9 mouse cellular contexts compared by ENCODE assay signal in the genomic region with DNA sequence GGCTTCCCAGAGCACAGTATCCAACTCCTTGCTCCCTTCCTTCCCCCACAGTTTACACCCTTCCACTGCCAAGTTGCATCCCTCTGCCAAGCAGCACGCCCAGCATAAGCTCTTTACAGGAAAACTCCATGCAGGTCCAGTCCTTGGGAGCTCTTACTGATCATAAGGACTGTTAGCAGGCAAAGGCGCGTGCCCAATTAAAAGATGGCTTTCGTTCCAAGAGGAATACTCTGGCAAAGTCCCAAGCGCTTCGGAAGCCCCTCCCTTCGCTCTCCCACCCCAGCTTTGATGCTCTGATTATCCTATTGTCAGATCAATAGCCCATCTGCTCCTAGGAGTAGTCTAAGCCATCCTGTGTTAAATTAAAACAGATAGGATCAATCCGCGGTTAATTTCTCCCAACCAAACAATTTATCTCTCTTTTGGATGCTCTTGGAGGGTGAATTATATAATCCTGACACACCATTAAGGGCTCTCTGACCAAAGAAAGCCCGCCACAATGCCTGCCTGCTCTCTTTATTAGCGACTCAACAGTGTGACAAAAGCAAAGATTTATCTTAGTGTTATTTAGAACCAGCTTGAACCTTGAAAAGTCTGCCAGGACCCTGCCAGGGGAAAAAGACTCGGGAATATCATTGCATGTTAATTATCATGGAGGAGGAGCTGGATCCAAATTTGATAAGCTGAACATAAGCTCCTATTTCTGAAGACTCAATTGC.
DNase-seq lines count a peak whose midpoint lies in the region; ATAC-seq lines count a peak whose summit lies in the region.
"Had no signal": no experiment of that assay in that cellular context is flagged by ENCODE, and none has a peak within 500 bp of the region (broad histone marks: within the 10 kb centered on the region; RNA-seq: fewer than 3 reads in every experiment).

No protein-coding gene starts in this region.

- H3K27me3 ChIP-seq in forebrain, embryonic 15.5 days: no peaks in the 10 kb centered on the region
- H3K27me3 ChIP-seq in neural tube, embryonic 11.5 days (ENCODE audit: control insufficient read depth, insufficient read depth, low read length): no peaks in the 10 kb centered on the region
- H3K27me3 ChIP-seq in heart, embryonic 11.5 days (ENCODE audit: control insufficient read depth, insufficient read depth, low read length): no peaks in the 10 kb centered on the region

- peaks cover 22% of the 10 kb centered on the region for H3K4me1 ChIP-seq in forebrain, embryonic 15.5 days
- H3K4me1 ChIP-seq in neural tube, embryonic 11.5 days (ENCODE audit: control insufficient read depth, insufficient read depth, low read length): peaks cover 4% of the 10 kb centered on the region; the same call in 1 of the 2 replicates
- no peaks in the 10 kb centered on the region for H3K4me1 ChIP-seq in heart, embryonic 11.5 days (ENCODE audit: control insufficient read depth, insufficient read depth, low read length)

- no peak overlapping the region for H3K9ac ChIP-seq in forebrain, embryonic 15.5 days (replicated peaks)
- no peak overlapping the region for H3K9ac ChIP-seq in neural tube, embryonic 11.5 days (ENCODE audit: low read length)
- H3K9ac ChIP-seq in heart, embryonic 11.5 days (ENCODE audit: low read depth, low read length): no peak overlapping the region

- H3K9me3 ChIP-seq in forebrain, embryonic 15.5 days: no peaks in the 10 kb centered on the region
- no peaks in the 10 kb centered on the region for H3K9me3 ChIP-seq in neural tube, embryonic 11.5 days (ENCODE audit: control insufficient read depth, low read length)
- H3K9me3 ChIP-seq in heart, embryonic 11.5 days (replicated peaks; ENCODE audit: control insufficient read depth, low read length): no peaks in the 10 kb centered on the region

- H3K27ac ChIP-seq in forebrain, embryonic 15.5 days (replicated peaks): peak overlapping the region; percentile 86
- no peak overlapping the region for H3K27ac ChIP-seq in neural tube, embryonic 11.5 days (ENCODE audit: low read depth, low read length)
- no peak overlapping the region for H3K27ac ChIP-seq in heart, embryonic 11.5 days (ENCODE audit: low read depth, low read length)

- H3K4me3 ChIP-seq in forebrain, embryonic 15.5 days: peak overlapping the region; percentile 8
- no peak overlapping the region for H3K4me3 ChIP-seq in neural tube, embryonic 11.5 days (ENCODE audit: low read depth, low read length)
- no peak overlapping the region for H3K4me3 ChIP-seq in heart, embryonic 11.5 days (ENCODE audit: low read depth, low read length)

- DNase-seq in brain, adult 2 months (ENCODE audit: low read depth, low spot score): peak; percentile 68
- peak; percentile 63 to 69 for DNase-seq in layer of hippocampus, postnatal 10 days (ENCODE audit: low spot score in 2 of 2)
- peak; percentile 45 for DNase-seq in neural tube, embryonic 11.5 days (ENCODE audit: low spot score)
- no peak for DNase-seq in adrenal gland, postnatal 4 days (ENCODE audit: low spot score in 2 of 2)
- no peak for DNase-seq in spleen, postnatal 4 days (ENCODE audit: low spot score in 2 of 2)
- DNase-seq in lung, postnatal 4 days: no peak
- DNase-seq: heart, adult 11 months had no signal

- 16% methylated on average over 12 of the region's 12 CpGs for WGBS in forebrain, embryonic 15.5 days
- 46% methylated on average over 12 of the region's 12 CpGs for WGBS in neural tube, embryonic 11.5 days
- 69% methylated on average over 12 of the region's 12 CpGs for WGBS in heart, embryonic 11.5 days (ENCODE audit: insufficient replicate concordance)

- peak; percentile 96 for ATAC-seq in forebrain, embryonic 15.5 days (replicated peaks)
- ATAC-seq in neural tube, embryonic 11.5 days (ENCODE audit: insufficient read depth, low FRiP score, low TSS enrichment): peak; percentile 78
- ATAC-seq in heart, embryonic 11.5 days (replicated peaks; ENCODE audit: insufficient number of reproducible peaks, low FRiP score, low TSS enrichment): no peak

- peak overlapping the region; percentile 34 for H3K4me2 ChIP-seq in forebrain, embryonic 15.5 days (replicated peaks)
- no peak overlapping the region for H3K4me2 ChIP-seq in neural tube, embryonic 11.5 days (ENCODE audit: low read depth)
- no peak overlapping the region for H3K4me2 ChIP-seq in heart, embryonic 11.5 days

- no peaks in the 10 kb centered on the region for H3K36me3 ChIP-seq in forebrain, embryonic 15.5 days
- no peaks in the 10 kb centered on the region for H3K36me3 ChIP-seq in neural tube, embryonic 11.5 days (ENCODE audit: control insufficient read depth, insufficient read depth, low read length)
- H3K36me3 ChIP-seq in heart, embryonic 11.5 days (ENCODE audit: control insufficient read depth, insufficient read depth, low read length): no peaks in the 10 kb centered on the region

Comparison
In these comparisons a context has a peak if more than half of its experiments do, and no peak if none do; other contexts are left out.
1. DNase-seq: peak in brain, adult 2 months (single experiment), layer of hippocampus, postnatal 10 days (2 of 2) and neural tube, embryonic 11.5 days (single experiment); none in adrenal gland, postnatal 4 days (0 of 2), spleen, postnatal 4 days (0 of 2) and lung, postnatal 4 days (0 of 2).